Mouse (Mus musculus) heart, embryonic 13.5 days (tissue): ENCODE results near the gene Tmem121b. TPM values are rescaled to one million over a fixed set of nuclear protein-coding genes. Genes with fewer than 3 reads are reported as not detected.

ENCODE experiments used
- ATAC-seq: fragments of 200-750 bp; cut with Nextera tagmentation; 2 replicates; pipeline ENCODE4 v1.8.0; 2017; ENCODE audit warnings: moderate TSS enrichment; ENCODE audit not compliant: insufficient number of reproducible peaks, low FRiP score, low TSS enrichment; ENCODE audit errors: extremely low read depth
- H3K27ac ChIP-seq: fragments of 300-500 bp; sonication (generic); replicated peaks from 2 replicates; pipeline ENCODE4 v1.5.1; 2015; ENCODE audit warnings: moderate library complexity, mild to moderate bottlenecking, inconsistent platforms
- H3K27me3 ChIP-seq: fragments of 300-500 bp; sonication (generic); replicated peaks from 2 replicates; pipeline ENCODE4 v1.6.1; 2015; ENCODE audit warnings: mild to moderate bottlenecking, inconsistent platforms
- H3K36me3 ChIP-seq: fragments of 300-500 bp; sonication (generic); 2 replicates; pipeline ENCODE4 v1.6.1; 2015; ENCODE audit warnings: mild to moderate bottlenecking, inconsistent platforms
- H3K4me1 ChIP-seq: fragments of 300-500 bp; sonication (generic); 2 replicates; pipeline ENCODE4 v1.6.1; 2015; ENCODE audit warnings: inconsistent platforms
- H3K4me2 ChIP-seq: fragments of 300-500 bp; sonication (generic); 2 replicates; pipeline ENCODE4 v1.6.1; 2015; ENCODE audit warnings: inconsistent platforms, mild to moderate bottlenecking, moderate library complexity
- H3K4me3 ChIP-seq: fragments of 300-500 bp; sonication (generic); 2 replicates; pipeline ENCODE4 v1.5.1; 2015; ENCODE audit warnings: moderate library complexity, mild to moderate bottlenecking, inconsistent platforms
- H3K9ac ChIP-seq: fragments of 300-500 bp; sonication (generic); 2 replicates; pipeline ENCODE4 v1.6.1; 2015; ENCODE audit warnings: inconsistent platforms, mild to moderate bottlenecking, moderate library complexity
- H3K9me3 ChIP-seq: fragments of 300-500 bp; sonication (generic); 2 replicates; pipeline ENCODE4 v1.6.1; 2016; ENCODE audit warnings: inconsistent platforms
- WGBS: fragments of 180-500 bp; shearing (Covaris S2); methylation state at CpG from one replicate; pipeline ENCODE4 v1.1.7; 2015; ENCODE audit warnings: mixed read lengths; 5-methylcytosine and 5-hydroxymethylcytosine counted together
- polyA plus RNA-seq: library from polyadenylated mRNA; unstranded; fragments of >200 nt; fragmentation: Nextera tagmentation; extraction: Ambion mirVana; gene quantifications from 2 replicates; pipeline ENCODE4 v1.2.1, GENCODE M21; 2015

The Tmem121b gene
- polyA plus RNA-seq, 1 experiment from 2014 or later: 0.07 TPM

GRCm38 (mm10) chr6:120491862-120492498 lies 1.6 kb downstream of the Tmem121b start:
- Histone ChIP-seq H3K4me1 (peaks cover 29% of the 10 kb centered on the region), H3K9me3 (no peaks in the 10 kb centered on the region), H3K36me3 (no peaks in the 10 kb centered on the region), H3K4me3 (peak overlapping the region; percentile 74), H3K4me2 (peak overlapping the region; percentile 99), H3K9ac (peak overlapping the region; percentile 14; the same call in 1 of the 2 replicates), H3K27me3 (peaks cover 66% of the 10 kb centered on the region), H3K27ac (no peak overlapping the region)
- 7% methylated on average over 22 of the region's 22 CpGs for WGBS
- ATAC-seq: no peak

GRCm38 (mm10) chr6:120491064-120491463 lies 2.5 kb downstream of the Tmem121b start:
- WGBS: 51% methylated on average over 7 of the region's 7 CpGs
- Histone ChIP-seq H3K27ac (no peak overlapping the region), H3K4me2 (no peak overlapping the region), H3K36me3 (no peaks in the 10 kb centered on the region), H3K4me3 (no peak overlapping the region), H3K9me3 (no peaks in the 10 kb centered on the region), H3K9ac (no peak overlapping the region), H3K27me3 (peaks cover 61% of the 10 kb centered on the region), H3K4me1 (peaks cover 32% of the 10 kb centered on the region)
- ATAC-seq: no peak

- ATAC-seq: no peak
- Histone ChIP-seq H3K9ac (no peak overlapping the region), H3K27ac (no peak overlapping the region), H3K4me2 (no peak overlapping the region), H3K9me3 (no peaks in the 10 kb centered on the region), H3K4me1 (peaks cover 42% of the 10 kb centered on the region), H3K27me3 (peaks cover 51% of the 10 kb centered on the region), H3K4me3 (no peak overlapping the region), H3K36me3 (no peaks in the 10 kb centered on the region)
- 56% methylated on average over 2 of the region's 2 CpGs for WGBS
Observed at GRCm38 (mm10) chr6:120489461-120489860, 4.1 kb downstream of the Tmem121b start.

GRCm38 (mm10) chr6:120488647-120489046 lies 5.0 kb downstream of the Tmem121b start:
- no peak overlapping the region for H3K4me2 ChIP-seq
- WGBS: 58% methylated on average over 3 of the region's 3 CpGs
- no peaks in the 10 kb centered on the region for H3K36me3 ChIP-seq
- no peak overlapping the region for H3K9ac ChIP-seq
- H3K9me3 ChIP-seq: no peaks in the 10 kb centered on the region
- H3K27me3 ChIP-seq: peaks cover 43% of the 10 kb centered on the region
- peaks cover 35% of the 10 kb centered on the region for H3K4me1 ChIP-seq
- no peak overlapping the region for H3K27ac ChIP-seq
- ATAC-seq: no peak
- no peak overlapping the region for H3K4me3 ChIP-seq

- 57% methylated on average over 8 of the region's 8 CpGs for WGBS
- Histone ChIP-seq H3K9ac (no peak overlapping the region), H3K27ac (no peak overlapping the region), H3K9me3 (no peaks in the 10 kb centered on the region), H3K4me1 (peaks cover 23% of the 10 kb centered on the region), H3K4me3 (no peak overlapping the region), H3K4me2 (no peak overlapping the region), H3K36me3 (peaks cover 9% of the 10 kb centered on the region; the same call in 1 of the 2 replicates), H3K27me3 (peaks cover 20% of the 10 kb centered on the region)
- ATAC-seq: no peak
Observed at GRCm38 (mm10) chr6:120486051-120486510, 7.5 kb downstream of the Tmem121b start.

GRCm38 (mm10) chr6:120485038-120485437 lies 8.6 kb downstream of the Tmem121b start:
- peaks cover 10% of the 10 kb centered on the region for H3K27me3 ChIP-seq
- H3K4me3 ChIP-seq: no peak overlapping the region
- H3K4me2 ChIP-seq: no peak overlapping the region
- peaks cover 10% of the 10 kb centered on the region; the same call in 1 of the 2 replicates for H3K36me3 ChIP-seq
- H3K9ac ChIP-seq: no peak overlapping the region
- 33% methylated on average over 3 of the region's 3 CpGs for WGBS
- no peak for ATAC-seq
- no peak overlapping the region for H3K27ac ChIP-seq
- peaks cover 23% of the 10 kb centered on the region for H3K4me1 ChIP-seq
- H3K9me3 ChIP-seq: no peaks in the 10 kb centered on the region

- 20% methylated on average over 8 of the region's 8 CpGs for WGBS
- peak overlapping the region; percentile 30; the same call in 1 of the 2 replicates for H3K9ac ChIP-seq
- peaks cover 13% of the 10 kb centered on the region for H3K36me3 ChIP-seq
- peak overlapping the region; percentile 56 for H3K4me2 ChIP-seq
- no peaks in the 10 kb centered on the region for H3K9me3 ChIP-seq
- H3K27ac ChIP-seq: peak overlapping the region; percentile 22; the same call in 1 of the 2 replicates
- 0 out of 2 replicates have a peak overlapping the region, but pooled peaks have one; percentile 18 for H3K4me3 ChIP-seq
- H3K27me3 ChIP-seq: peaks cover 9% of the 10 kb centered on the region; the same call in 1 of the 2 replicates
- H3K4me1 ChIP-seq: peaks cover 23% of the 10 kb centered on the region
- no peak for ATAC-seq
Observed at GRCm38 (mm10) chr6:120483211-120483626, 10.4 kb downstream of the Tmem121b start.

GRCm38 (mm10) chr6:120482756-120483155 lies 10.9 kb downstream of the Tmem121b start:
- H3K9me3 ChIP-seq: no peaks in the 10 kb centered on the region
- ATAC-seq: no peak; the same call in 1 of the 2 replicates
- peaks cover 27% of the 10 kb centered on the region for H3K4me1 ChIP-seq
- peak overlapping the region; percentile 22; the same call in 1 of the 2 replicates for H3K27ac ChIP-seq
- H3K27me3 ChIP-seq: peaks cover 9% of the 10 kb centered on the region; the same call in 1 of the 2 replicates
- H3K4me2 ChIP-seq: peak overlapping the region; percentile 56
- no peak overlapping the region for H3K4me3 ChIP-seq
- WGBS: 26% methylated on average over 6 of the region's 6 CpGs
- peaks cover 14% of the 10 kb centered on the region for H3K36me3 ChIP-seq
- peak overlapping the region; percentile 30; the same call in 1 of the 2 replicates for H3K9ac ChIP-seq

GRCm38 (mm10) chr6:120482021-120482420 lies 11.6 kb downstream of the Tmem121b start:
- Histone ChIP-seq H3K4me2 (no peak overlapping the region), H3K4me1 (peaks cover 27% of the 10 kb centered on the region), H3K36me3 (peaks cover 14% of the 10 kb centered on the region), H3K27me3 (peaks cover 6% of the 10 kb centered on the region; the same call in 1 of the 2 replicates), H3K9me3 (no peaks in the 10 kb centered on the region), H3K27ac (no peak overlapping the region), H3K4me3 (no peak overlapping the region), H3K9ac (no peak overlapping the region)
- WGBS: 86% methylated on average over 14 of the region's 14 CpGs
- no peak for ATAC-seq

- Histone ChIP-seq H3K9me3 (no peaks in the 10 kb centered on the region), H3K4me1 (peaks cover 27% of the 10 kb centered on the region), H3K4me3 (no peak overlapping the region), H3K9ac (no peak overlapping the region), H3K27me3 (0 out of 2 replicates have a peak, but pooled peaks cover 6% of the 10 kb centered on the region), H3K4me2 (no peak overlapping the region), H3K36me3 (peaks cover 14% of the 10 kb centered on the region), H3K27ac (no peak overlapping the region)
- 88% methylated on average over 6 of the region's 6 CpGs for WGBS
- no peak for ATAC-seq
Observed at GRCm38 (mm10) chr6:120481538-120481937, 12.1 kb downstream of the Tmem121b start.

GRCm38 (mm10) chr6:120480361-120480760 lies 13.2 kb downstream of the Tmem121b start:
- Histone ChIP-seq H3K4me3 (no peak overlapping the region), H3K9me3 (no peaks in the 10 kb centered on the region), H3K27me3 (0 out of 2 replicates have a peak, but pooled peaks cover 4% of the 10 kb centered on the region), H3K4me1 (peaks cover 19% of the 10 kb centered on the region), H3K4me2 (no peak overlapping the region), H3K36me3 (peaks cover 14% of the 10 kb centered on the region), H3K9ac (no peak overlapping the region), H3K27ac (no peak overlapping the region)
- 82% methylated on average over 5 of the region's 5 CpGs for WGBS
- ATAC-seq: no peak
